Mouse (Mus musculus) right cerebral cortex, postnatal 25 days (tissue): Measurements from ENCODE around the gene Notch3.
A peak's percentile ranks its signal among the peaks of the same experiment; 100 is the strongest.
"Not testable (repeated sequence)": the region's sequence is repeated elsewhere in the genome, so short reads cannot be mapped to it uniquely, and the experiment has no call there.

Experiments used
- DNase-seq: peaks from one replicate; pipeline ENCODE4 v3.0.0; 2022

Notch3 gene

DNA sequence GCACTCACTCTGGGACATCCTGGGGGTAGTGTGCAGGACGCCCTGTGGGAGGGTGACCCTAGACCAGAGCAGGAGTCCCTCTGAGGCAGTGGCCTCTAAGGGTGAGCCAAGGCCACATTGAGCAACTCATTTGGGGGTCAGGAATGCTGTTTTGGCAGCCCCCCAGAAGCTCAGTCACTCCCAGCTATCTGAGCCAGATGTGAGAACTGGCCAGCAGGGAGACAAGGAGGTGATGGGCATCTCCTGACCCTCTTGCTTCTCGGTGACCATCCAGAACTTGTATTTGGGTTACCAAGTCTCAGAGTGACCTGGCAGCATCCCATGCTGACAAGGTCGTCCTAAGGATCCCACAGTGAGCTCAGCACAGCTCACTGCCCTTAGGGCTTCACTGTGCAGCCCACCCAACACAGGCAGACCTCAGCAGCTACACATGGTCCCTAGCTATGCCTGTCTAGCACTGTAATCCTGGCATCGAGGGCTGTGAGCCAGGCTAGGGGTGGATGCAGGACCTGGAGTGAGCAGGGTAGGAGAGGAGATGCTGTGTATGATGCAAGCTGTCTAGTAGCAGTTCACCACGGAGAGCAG is 49.3 kb downstream of the Notch3 start:
- no peak for DNase-seq

DNA sequence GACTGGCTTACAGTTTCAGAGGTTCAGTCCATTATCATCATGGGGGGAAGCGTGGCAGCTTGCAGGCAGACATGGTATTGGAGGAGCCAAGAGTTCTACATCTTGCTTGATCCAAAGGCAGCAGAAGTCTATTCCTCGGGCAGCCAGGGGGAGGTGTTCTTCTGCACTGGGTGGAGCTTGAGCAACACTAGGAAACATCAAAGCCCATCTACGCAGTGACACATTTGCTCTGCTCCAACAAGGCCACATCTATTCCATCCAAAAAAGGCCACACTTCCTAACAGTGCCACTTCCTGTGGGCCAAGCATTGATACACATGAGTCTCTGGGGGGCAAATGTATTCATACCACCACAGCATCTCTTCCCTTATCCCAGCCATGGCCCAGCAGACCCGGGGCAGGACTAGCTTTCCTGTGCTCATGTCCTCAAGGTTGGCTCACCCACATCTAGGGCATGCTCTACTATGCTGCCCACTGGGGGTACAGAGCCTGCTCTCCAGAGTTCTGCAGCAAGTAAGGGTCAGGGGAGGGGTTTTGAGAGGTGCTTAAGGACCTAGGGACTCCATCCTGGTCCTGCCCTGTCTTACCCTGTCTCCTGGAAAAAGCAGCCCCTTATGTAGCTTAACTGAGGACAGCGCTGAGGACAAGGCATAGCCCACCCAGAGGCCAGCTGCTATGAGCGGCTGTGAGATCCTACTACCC is 49.9 kb downstream of the Notch3 start:
- DNase-seq: no peak

DNA sequence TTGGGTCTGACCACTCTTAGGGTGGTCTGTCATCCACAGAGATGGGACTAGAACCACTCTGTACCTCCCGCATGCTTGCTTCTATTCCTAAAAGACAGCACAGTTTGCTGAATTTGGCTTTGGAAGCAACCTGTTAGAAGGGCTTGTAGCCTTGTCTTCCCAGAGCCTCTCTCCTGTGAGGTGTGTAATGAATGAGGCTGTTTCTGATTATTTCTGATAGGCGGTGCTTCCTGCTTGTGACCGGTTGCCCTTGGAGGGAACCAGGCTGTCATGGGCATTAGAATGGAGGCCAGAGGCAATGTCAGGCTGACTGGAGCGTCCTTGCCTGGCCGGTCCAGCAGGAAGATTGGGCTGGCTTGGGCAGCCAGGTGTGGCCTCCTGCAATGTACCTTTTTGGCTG is 52.2 kb downstream of the Notch3 start:
- not testable (repeated sequence) for DNase-seq

GRCm38 (mm10) chr17:32113523-32114421 is 52.9 kb downstream of the Notch3 start:
- peak; percentile 58 for DNase-seq

DNA sequence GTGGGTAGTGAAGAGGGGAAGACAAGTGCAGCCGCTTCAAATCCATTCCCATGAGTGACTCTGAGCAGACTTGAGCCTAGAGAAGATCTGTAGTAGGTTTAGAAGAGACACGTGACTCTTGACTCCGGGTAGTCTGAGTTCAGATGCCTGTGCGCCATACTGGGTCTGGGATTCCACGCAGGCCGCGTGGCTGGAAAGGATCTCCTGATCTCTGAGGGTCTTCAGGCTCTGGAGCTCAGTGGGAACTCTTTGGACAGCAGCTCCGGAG is 53.5 kb downstream of the Notch3 start:
- no peak for DNase-seq

DNA sequence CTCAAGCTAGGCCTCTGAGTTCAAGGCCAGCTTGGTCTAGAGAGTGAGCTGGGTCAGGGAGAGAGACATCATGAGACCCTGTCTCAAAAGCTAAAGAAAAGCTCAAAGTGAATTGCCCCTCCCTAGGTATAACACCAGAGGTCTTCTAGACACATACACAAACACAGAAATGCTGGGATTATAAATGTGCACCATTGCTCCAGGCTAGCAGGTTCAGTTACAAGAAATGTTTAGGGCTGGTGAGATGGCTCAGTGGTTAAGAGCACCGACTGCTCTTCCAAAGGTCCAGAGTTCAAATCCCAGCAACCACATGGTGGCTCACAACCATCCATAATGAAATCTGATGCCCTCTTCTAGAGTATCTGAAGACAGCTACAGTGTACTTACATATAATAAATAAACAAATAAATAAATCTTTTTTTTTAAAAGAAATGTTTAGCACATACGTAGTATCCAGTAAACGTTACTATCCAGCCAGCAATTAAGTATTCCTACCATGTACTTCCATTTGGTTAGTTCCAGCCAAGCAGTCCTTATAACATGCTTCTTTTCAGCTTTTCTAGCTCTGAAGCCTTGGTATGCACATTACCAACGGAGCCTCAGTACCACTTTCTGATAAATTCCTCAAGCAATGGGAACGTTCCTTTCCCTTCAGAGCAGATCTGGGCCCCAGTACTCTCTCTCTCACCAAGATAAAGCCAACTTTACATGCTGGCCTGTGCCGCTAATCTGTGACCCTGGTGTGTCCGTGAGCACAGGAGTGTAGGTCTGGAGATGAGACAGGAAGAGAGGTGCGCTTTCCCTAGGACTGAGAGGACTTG is 54.0 kb downstream of the Notch3 start:
- DNase-seq: no peak

GRCm38 (mm10) chr17:32110980-32111780 is 55.5 kb downstream of the Notch3 start:
- DNase-seq: no peak

DNA sequence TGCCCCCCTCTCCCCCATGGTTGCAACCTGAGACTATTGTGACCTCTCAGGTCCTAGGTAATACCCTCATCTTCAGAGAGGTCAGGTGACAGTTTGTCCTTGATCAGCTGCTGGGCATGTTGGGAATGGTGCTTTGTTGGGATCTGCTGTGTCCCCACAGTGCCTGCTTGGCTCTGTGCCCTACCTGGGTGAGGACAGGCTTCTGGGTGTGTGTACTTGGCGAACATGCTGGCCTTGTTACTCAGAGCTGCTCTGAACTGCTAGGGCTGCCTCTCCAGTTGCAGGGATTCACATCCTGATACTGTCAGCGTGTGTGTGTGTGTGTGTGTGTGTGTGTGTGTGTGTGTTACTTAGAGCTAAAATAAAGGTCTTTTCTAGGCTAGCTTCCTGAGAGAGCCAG is 56.2 kb downstream of the Notch3 start:
- DNase-seq: no peak

DNA sequence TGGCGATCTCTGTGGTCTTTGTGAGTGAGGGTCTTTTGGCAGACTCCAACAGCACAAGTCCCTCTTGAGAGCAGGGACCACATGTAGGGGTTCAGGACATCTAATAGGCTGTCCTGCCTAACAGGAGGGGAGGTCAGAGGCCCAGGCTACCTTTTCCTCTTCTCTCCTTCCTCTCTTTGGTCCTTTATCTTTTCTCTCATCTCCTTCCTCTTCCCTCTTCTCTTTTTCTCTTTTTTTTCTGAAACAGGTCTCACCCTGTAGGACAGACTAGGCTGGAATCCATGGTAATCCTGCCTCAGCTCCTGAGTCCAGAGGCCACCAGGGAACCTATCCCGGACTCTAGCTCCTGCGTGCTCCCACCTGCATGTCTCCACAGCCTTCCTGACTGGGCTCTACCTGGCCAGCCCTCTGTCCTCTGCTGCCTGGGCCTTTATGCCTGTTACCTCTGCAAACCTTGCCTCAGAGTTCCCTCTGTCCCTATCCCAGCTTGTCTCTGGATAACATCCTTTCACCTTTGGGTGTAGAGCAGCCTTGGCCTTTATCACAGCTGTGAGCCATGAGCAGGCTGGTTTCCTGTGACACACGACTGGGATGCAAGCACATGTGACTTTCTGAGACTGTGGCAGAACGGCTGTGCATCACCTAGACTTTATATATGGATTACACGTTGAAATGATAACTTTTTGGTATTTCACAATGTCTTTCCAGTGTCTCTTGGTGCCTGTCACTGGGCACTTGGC is 57.3 kb downstream of the Notch3 start:
- DNase-seq: no peak

DNA sequence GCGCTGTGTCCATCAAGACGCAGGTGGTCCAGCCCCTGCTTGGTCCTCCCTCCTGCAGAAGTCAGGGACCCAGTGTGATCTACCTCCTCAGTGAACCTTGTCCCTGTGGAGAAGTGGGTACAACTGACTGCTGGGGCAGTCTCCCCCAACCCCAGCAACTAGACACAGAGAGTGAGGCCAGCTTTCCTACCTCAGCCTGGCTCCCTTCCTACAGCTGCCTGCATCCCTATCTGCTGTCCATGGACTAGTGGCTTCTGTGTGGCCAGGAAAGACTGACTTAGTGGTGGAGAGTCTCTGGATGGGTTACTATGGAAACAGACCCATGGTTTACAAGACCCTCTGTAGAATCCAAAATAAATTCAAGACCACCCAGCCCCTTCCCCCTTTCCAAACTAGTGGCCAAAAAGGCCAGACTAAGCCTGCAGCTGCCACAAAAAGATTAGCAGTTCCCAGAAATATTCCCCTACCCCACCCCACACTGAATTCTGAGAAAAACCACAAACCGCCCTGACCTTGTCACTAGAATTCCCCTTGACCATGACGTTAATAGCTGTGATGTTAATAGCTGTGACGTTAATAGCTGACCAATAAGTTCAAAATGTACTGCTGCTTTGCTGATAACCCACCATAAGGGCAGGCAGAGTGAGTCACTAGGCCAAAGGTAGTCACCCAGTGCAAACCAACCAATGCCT is 58.2 kb downstream of the Notch3 start:
- DNase-seq: not testable (repeated sequence)

- DNase-seq: no peak
Measured at GRCm38 (mm10) chr17:32107877-32108276, 58.8 kb downstream of the Notch3 start.

- DNase-seq: no peak
Measured at GRCm38 (mm10) chr17:32106358-32106757, 60.3 kb downstream of the Notch3 start.

DNA sequence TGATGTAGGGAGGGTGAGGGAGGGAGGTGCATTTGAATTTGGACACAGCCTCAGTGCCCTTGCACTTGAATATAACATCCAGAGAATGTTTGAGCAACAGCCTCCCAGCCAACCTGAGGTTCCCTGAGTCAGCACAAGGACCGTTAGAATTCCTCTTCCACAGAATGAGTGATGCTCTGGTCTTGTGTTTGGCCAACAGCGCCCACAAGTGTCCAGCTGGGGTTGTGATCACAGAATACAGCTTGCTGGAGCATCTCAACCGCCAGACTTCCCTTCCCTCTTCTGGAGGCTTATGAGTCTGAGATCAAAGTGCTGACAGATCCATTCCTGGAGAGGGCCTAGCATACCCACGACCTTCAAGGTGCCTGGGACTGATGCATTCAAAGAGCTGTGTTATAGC is 63.6 kb downstream of the Notch3 start:
- no peak for DNase-seq

- DNase-seq: no peak
Measured at GRCm38 (mm10) chr17:32099943-32100586, 66.6 kb downstream of the Notch3 start.

DNA sequence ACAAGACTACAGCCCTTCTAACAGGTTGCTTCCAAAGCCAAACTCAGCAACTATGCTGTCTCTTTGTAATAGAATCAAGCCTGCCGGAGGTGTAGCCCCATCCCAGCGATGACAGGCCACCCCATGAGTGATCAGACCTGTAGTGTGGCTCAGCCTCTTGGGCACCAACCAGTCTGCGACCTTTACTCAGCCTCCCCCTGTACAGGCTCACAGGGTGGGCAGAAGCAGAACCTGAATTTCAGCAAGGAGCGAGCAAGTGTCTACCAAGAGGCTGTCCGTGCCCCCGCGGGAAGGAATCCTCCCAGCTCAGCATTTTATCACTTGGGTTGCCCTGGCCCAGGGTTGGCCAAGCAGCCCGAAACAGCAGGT is 67.1 kb downstream of the Notch3 start:
- DNase-seq: no peak

GRCm38 (mm10) chr17:32098905-32099304 is 67.7 kb downstream of the Notch3 start:
- not testable (repeated sequence) for DNase-seq

DNA sequence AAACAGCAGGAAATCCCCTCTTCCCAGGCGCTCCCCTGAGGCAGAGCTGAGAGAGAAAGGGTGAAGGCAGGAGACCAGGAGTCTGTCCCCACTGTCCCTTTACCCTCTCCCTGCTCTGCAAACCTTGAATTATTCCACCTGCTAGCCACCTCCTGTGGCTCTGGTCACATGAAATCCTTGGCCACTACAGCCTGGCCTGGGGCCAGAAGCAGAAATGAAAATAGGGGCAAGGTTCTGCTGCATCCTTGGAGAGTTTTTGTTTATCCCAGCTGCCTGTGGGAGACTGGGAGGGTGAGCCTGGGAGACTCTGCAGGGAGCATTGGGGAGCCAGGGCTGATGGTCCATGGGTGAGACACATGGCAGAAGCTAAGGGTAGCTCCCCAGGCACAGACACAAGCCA is 69.0 kb downstream of the Notch3 start:
- DNase-seq: no peak

DNA sequence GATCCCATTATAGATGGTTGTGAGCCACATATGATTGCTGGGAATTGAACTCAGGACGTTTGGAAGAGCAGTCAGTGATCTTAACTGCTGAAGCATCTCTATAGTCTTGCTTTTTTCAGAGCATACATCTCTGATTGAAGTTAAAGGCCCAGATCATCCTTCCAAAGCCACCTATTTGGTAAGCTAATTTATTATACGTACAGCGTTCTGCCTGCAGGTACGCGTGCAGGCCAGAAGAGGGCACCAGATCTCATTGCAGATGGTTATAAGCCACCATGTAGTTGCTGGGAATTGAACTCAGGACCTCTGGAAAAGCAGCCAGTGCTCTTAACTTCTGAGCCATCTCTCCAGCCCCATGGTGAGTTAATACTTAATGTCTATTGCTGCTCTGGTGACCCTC is 73.8 kb downstream of the Notch3 start:
- no peak for DNase-seq

- DNase-seq: no peak
Measured at GRCm38 (mm10) chr17:32092241-32092619, 74.4 kb downstream of the Notch3 start.
